Mouse (Mus musculus) ES-E14 (cell line): ENCODE results near the gene Supt4a. TPM values are rescaled to one million over a fixed set of nuclear protein-coding genes. Genes with fewer than 3 reads are reported as not detected.

Experiments used
- DNase-seq: peaks from one replicate; pipeline ENCODE4 v3.0.0-alpha.2; 2013; ENCODE audit warnings: low read depth, low spot score
- H3K27ac ChIP-seq: 2 replicates; pipeline ENCODE4 v1.5.1; 2012; ENCODE audit warnings: low read depth, mild to moderate bottlenecking, low read length, moderate library complexity, mixed read lengths; ENCODE audit not compliant: poor library complexity, insufficient read depth, severe bottlenecking
- H3K36me3 ChIP-seq: 2 replicates; pipeline ENCODE4 v1.6.1; 2012; ENCODE audit warnings: mild to moderate bottlenecking, low read length, moderate library complexity, mixed read lengths; ENCODE audit not compliant: control insufficient read depth, poor library complexity, insufficient read depth, severe bottlenecking
- H3K4me1 ChIP-seq, 2 experiments: fragments of 150-350 bp in 1 of 2; sonication (generic) in 1 of 2; 2 replicates each; pipeline ENCODE4 v1.6.1; 2012; ENCODE audit warnings: low read length in 2 of 2, mild to moderate bottlenecking in 1 of 2, mixed read lengths in 1 of 2; ENCODE audit not compliant: control insufficient read depth in 2 of 2, insufficient read depth in 2 of 2, poor library complexity in 1 of 2
- H3K4me3 ChIP-seq, 2 experiments: fragments of 150-350 bp in 1 of 2; sonication (generic) in 1 of 2; 2 replicates each; pipeline ENCODE4 v1.5.1; 2012; ENCODE audit warnings: low read length in 2 of 2, low read depth in 1 of 2, mild to moderate bottlenecking in 1 of 2, mixed read lengths in 1 of 2; ENCODE audit not compliant: insufficient read depth in 1 of 2, poor library complexity in 1 of 2, severe bottlenecking in 1 of 2
- H3K9ac ChIP-seq: 2 replicates; pipeline ENCODE4 v1.6.1; 2012; ENCODE audit warnings: low read depth, mild to moderate bottlenecking, low read length, mixed read lengths; ENCODE audit not compliant: poor library complexity, insufficient read depth, severe bottlenecking
- H3K9me3 ChIP-seq: fragments of 150-350 bp; sonication (generic); 2 replicates; pipeline ENCODE4 v1.6.1; 2012; ENCODE audit warnings: low read depth, mild to moderate bottlenecking, low read length; ENCODE audit not compliant: control insufficient read depth, insufficient read depth
- CHD2 ChIP-seq: IDR thresholded peaks from 2 replicates; pipeline ENCODE4 v1.6.1; 2014; ENCODE audit warnings: mild to moderate bottlenecking, low read depth, low read length, inconsistent platforms
- HCFC1 ChIP-seq: IDR thresholded peaks from 2 replicates; pipeline ENCODE4 v1.6.1; 2012; ENCODE audit warnings: low read length, inconsistent platforms, borderline replicate concordance; ENCODE audit not compliant: insufficient read depth
- MAFK ChIP-seq: IDR thresholded peaks from 2 replicates; pipeline ENCODE4 v1.6.1; 2014; ENCODE audit warnings: mild to moderate bottlenecking, low read depth, low read length, inconsistent platforms; ENCODE audit not compliant: insufficient read depth
- ZC3H11A ChIP-seq: IDR thresholded peaks from 2 replicates; pipeline ENCODE4 v1.6.1; 2012; ENCODE audit warnings: low read depth, mild to moderate bottlenecking, inconsistent platforms, low read length, borderline replicate concordance
- ZNF384 ChIP-seq: IDR thresholded peaks from 2 replicates; pipeline ENCODE4 v1.6.1; 2012; ENCODE audit warnings: low read depth, low read length, inconsistent platforms
- in situ Hi-C, 2 experiments: fragments of 600-800 bp; cut with MboI; formaldehyde crosslinking; loops; one replicate each; pipeline ENCODE4 v1.15.1; 2025; ENCODE audit warnings: low sequenced_read_pairs in 2 of 2, inconsistent platforms in 1 of 2; ENCODE audit not compliant: unreplicated experiment in 2 of 2
- total RNA-seq: library from RNA; depleted of rRNA; stranded (reverse); fragments of 300-350 nt; gene quantifications from 2 replicates; pipeline ENCODE4 v1.2.3, GENCODE M21; 2012; rRNA removed

Gene Supt4a
- total RNA-seq, 1 experiment, result 220 TPM

DNA sequence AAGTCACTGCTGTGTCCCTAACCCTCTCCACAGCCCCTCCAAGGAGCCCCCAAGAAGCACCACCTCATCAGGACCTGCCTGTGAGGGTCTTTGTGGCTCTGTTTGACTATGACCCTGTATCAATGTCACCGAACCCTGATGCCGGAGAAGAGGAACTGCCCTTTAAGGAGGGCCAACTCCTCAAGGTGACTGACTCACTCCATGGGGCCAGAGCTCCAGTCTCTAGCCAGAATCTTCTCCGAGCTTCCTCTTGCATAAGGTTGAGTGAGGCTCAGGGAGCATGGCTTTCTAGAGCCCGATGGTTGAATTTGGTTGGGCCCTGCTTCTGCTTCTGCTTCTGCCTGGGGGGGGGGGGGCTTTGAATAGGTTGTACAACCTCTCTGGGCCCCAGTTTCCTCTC lies 42.0 kb downstream of the Supt4a start:
- no peak for DNase-seq
- peak overlapping the region in 1 of 2 experiments; percentile 76; a peak in 1 of 4 replicates for H3K4me3 ChIP-seq
- no peak overlapping the region for H3K9ac ChIP-seq
- no peak overlapping the region for H3K27ac ChIP-seq
- TF ChIP-seq ZNF384 (no peak), ZC3H11A (no peak), HCFC1 (no peak), MAFK (no peak), CHD2 (no peak)
- H3K36me3 ChIP-seq, result no peaks in the 10 kb centered on the region
- in situ Hi-C loops, result no loop called here
- peaks cover 0 to 5% of the 10 kb centered on the region in 2 experiments; a peak in 2 of 4 replicates for H3K4me1 ChIP-seq
- H3K9me3 ChIP-seq, result no peaks in the 10 kb centered on the region

DNA sequence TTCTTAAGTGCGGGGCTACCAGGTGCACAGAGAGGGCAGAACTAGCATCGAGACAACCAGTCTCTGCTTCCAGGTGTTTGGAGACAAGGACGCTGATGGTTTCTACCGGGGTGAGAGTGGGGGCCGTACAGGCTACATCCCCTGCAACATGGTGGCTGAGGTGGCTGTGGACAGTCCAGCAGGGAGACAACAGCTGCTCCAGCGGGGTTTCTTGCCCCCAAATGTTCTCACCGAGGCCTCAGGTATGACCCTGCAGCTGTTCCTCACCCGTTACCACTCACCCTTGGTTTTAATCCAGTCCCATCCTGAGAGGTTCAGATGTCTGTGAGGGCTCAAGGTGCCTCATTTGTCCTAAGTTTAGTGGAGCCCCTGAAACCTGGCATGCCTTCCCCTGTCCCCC lies 42.8 kb downstream of the Supt4a start:
- no peak for TF ChIP-seq MAFK
- no peak for TF ChIP-seq HCFC1
- no peak for TF ChIP-seq ZC3H11A
- TF ChIP-seq CHD2, result no peak
- no peak for TF ChIP-seq ZNF384
- no peak overlapping the region for H3K9ac ChIP-seq
- H3K27ac ChIP-seq, result no peak overlapping the region
- H3K36me3 ChIP-seq, result no peaks in the 10 kb centered on the region
- no peak overlapping the region for H3K4me3 ChIP-seq
- in situ Hi-C loops, result no loop called here
- no peaks in the 10 kb centered on the region for H3K9me3 ChIP-seq
- no peak for DNase-seq
- H3K4me1 ChIP-seq, result peaks cover 0 to 5% of the 10 kb centered on the region in 2 experiments; a peak in 2 of 4 replicates

- Histone ChIP-seq H3K9me3 (no peaks in the 10 kb centered on the region), H3K9ac (no peak overlapping the region), H3K4me1 (no peaks in the 10 kb centered on the region), H3K36me3 (no peaks in the 10 kb centered on the region), H3K27ac (no peak overlapping the region), H3K4me3 (no peak overlapping the region)
- in situ Hi-C loops, result no loop called here
- DNase-seq, result no peak
- TF ChIP-seq HCFC1, result no peak
- TF ChIP-seq ZNF384, result no peak
- no peak for TF ChIP-seq CHD2
- no peak for TF ChIP-seq MAFK
- TF ChIP-seq ZC3H11A, result no peak
These were observed 52.7 kb downstream of the Supt4a start for GRCm38 (mm10) chr11:87790088-87790487.

Other genes starting within 250 kb of the Supt4a start
- gene Gm11492, start 170.9 kb upstream of the Supt4a start, total RNA-seq, result 0.27 and 0.32 TPM in 2 replicates
- 6.1 and 6.6 TPM in 2 replicates for gene Sept4, start 168.6 kb upstream of the Supt4a start, total RNA-seq
- gene Mtmr4, start 145.4 kb upstream of the Supt4a start, total RNA-seq, result 26.2 and 27.7 TPM in 2 replicates
- 0.32 and 0.40 TPM in 2 replicates for gene Hsf5, start 120.4 kb upstream of the Supt4a start, total RNA-seq
- 1.1 and 1.2 TPM in 2 replicates for gene Rnf43, start 74.8 kb upstream of the Supt4a start, total RNA-seq
- gene Tspoap1, start 23.0 kb downstream of the Supt4a start, total RNA-seq, result 1.8 and 5.2 TPM in 2 replicates
- gene Mpo, start 56.0 kb downstream of the Supt4a start, total RNA-seq, result not detected in 2 replicates
- gene Lpo, start 90.7 kb downstream of the Supt4a start, total RNA-seq, result not detected in 2 replicates
- 14.2 and 21.1 TPM in 2 replicates for gene Mks1, start 115.7 kb downstream of the Supt4a start, total RNA-seq
- 0.31 and 0.53 TPM in 2 replicates for gene Epx, start 138.0 kb downstream of the Supt4a start, total RNA-seq
- gene Olfr462, start 154.7 kb downstream of the Supt4a start, total RNA-seq, result not detected in 2 replicates
- gene Olfr463, start 159.8 kb downstream of the Supt4a start, total RNA-seq, result not detected in 2 replicates
- gene Olfr464, start 183.4 kb downstream of the Supt4a start, total RNA-seq, result not detected in 2 replicates
- 18.3 and 35.8 TPM in 2 replicates for gene Dynll2, start 250.0 kb downstream of the Supt4a start, total RNA-seq